Mouse (Mus musculus): ENCODE measurements around the gene Smg7. TPM values are rescaled to one million over a fixed set of nuclear protein-coding genes. Genes with fewer than 3 reads are reported as not detected.
"Not testable (repeated sequence)": the region's sequence is repeated elsewhere in the genome, so short reads cannot be mapped to it uniquely, and the experiment has no call there.

Gene Smg7
- total RNA-seq (2017) = 60.5 and 63.7 TPM in 2 replicates

DNA sequence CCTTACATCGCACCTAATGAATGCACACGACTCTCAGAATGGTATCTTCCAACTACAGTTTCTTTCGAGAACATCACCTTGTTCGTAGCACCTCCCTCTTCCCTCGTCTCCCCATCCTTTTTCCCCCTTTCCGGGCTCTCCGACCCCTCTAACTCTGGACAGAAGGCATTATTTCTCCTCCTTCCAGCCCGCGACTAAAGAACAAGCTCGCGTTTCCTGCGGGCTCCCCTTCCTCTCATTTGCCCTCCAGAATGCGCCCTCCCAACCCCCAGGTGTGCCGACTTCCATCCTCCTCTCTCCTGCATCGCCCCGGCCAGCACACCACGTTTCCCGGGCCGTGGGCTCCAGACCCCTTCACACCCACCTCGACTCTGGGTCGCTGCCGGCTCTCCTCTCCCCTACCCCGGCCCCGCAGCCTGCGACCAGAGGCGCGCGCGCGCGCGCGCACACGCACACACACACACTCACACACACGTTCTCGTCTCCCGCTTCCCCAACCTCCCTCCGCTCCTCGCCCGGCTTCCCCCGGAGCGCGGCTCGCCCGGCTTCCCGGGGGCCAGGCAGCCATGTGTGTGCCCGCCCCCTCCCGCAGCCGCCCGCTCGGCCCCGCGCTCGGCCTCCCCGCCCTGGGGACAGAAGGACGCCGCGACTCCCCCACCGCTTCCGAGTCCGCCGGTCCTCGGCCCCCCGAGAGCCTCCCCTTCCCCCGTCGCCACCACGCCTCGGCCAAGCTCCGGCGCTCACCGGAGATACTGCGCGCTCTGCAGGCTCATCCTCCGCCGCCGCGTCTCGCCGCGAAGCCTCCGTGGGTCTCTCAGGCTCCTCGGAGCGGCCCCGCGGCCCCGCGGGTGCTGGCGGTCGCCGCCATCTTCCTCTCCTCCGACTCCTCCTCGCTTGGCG is at the start of gene Smg7:
Smg7 (minus strand) TSS at position 882 of the 900 bp plus-strand sequence.
- no peak for ATAC-seq (ENCODE audit: extremely low read depth, insufficient number of reproducible peaks, low FRiP score, poor library complexity, severe bottlenecking)

DNA sequence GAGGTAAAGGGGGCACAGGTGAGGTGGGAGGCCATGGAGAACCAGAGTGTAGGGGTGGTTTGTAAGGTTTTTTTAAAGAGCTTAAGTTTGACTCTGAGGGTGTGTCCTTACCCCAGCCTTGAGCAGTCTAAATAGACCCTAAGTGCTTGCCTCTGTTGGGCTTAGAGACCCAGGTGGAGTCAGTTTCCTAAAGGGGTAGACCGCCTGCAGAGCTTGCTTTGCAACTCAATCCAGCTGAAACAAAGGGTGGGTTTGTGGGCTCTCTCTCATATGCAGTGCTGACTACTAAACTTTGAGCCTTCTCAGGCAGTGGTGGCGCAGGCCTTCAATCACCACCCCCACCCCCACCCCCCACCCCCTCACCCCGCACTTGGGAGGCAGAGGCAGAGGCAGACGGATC is 40.5 kb upstream of the Smg7 start:
- no peak for ATAC-seq (ENCODE audit: extremely low read depth, insufficient number of reproducible peaks, low FRiP score, poor library complexity, severe bottlenecking)

DNA sequence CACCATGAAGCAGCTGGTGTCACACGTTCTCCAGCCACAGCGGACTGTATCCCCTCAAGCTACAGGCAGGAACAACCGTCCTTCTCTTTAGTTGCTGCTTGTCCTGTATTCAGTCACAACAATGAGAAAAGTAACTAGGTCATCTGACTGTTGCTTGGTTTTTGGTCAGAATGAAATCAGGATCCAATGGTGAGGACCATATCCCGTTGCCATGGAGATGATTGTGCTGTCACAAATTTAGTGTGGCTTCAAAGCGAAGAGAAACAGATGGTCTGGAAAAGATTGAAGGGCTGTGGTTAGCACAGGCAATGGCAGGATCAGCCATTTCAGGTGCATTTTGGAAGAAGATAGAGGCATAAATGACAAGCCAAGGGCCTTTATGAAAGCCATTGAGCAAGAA is 33.9 kb upstream of the Smg7 start:
- no peak for ATAC-seq (ENCODE audit: extremely low read depth, insufficient number of reproducible peaks, low FRiP score, poor library complexity, severe bottlenecking)

DNA sequence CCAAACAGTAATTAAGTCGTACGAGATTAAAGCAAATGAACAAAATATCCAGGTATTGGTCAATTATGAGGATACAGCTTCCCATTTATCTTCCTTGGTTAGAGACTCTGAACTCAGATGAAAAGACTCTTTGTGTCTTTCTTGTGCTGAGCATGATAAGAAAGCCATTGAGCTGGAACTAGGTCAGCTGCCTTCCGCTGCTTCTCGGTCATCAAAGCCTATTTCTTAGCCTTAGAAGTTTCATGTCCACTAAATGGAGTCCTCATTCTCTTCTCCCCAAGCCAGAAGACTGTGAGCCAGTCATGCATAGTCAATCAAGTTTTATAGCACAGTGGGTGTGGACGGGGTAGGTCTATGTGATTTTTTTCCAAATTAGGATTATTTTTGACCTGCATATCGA is 33.0 kb upstream of the Smg7 start:
- ATAC-seq (ENCODE audit: extremely low read depth, insufficient number of reproducible peaks, low FRiP score, poor library complexity, severe bottlenecking) = no peak

DNA sequence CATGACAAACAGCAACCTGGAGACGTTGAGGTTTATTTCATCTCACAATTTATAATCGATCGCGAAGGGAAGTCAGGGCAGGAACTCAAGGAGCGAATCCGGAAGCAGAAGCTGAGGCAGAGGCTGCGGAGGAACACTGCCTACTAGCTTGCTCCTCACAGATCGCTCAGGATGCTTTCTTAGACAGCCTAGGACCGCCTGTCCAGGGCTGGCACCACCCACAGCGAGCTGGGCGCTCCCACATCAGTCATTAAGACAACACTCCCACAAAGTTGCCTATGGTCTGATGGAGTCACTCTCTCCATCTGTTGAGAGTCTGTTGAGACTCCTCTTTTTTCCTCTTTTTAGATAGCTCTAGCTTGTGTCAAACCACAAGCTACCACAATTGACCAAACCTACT is 31.5 kb upstream of the Smg7 start:
- no peak for ATAC-seq (ENCODE audit: extremely low read depth, insufficient number of reproducible peaks, low FRiP score, poor library complexity, severe bottlenecking)

DNA sequence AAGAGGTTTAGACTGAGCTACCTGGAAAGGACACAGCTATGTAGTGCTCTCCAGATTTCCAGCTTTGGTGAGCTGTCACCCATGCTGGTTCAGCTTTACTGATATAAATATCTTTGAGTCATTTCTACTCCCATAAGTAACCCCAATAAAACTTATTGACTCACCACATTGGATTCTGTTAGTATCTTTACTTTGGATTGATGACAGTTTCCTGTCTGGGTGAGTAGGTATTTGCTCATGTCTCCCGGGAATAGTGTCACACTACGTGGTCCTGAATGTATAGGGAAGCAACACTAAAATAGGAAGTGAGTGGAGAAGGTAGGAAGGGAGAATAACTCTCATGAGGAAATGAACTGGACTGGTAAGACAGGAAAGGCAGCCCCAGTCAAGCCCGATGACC is 19.3 kb upstream of the Smg7 start:
- no peak for ATAC-seq (ENCODE audit: extremely low read depth, insufficient number of reproducible peaks, low FRiP score, poor library complexity, severe bottlenecking)

DNA sequence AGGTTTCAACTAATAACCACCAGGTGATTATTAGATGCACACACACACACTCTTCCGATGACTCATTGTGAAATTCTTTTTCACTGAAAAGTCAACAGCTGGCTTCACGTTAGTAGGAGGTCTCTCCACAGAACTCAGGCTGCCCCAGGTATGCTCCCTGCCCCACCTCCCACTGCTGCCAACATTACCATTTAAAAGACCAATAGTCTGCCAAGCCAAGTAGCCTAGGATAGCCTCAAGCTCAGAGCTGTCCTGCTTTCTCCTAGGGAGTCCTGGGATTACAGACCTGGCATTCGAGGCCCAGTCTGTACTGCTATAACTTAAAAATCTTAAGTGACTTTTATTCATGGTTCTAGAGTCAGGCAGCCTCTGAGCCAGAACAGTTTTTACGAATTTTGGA is 15.2 kb upstream of the Smg7 start:
- ATAC-seq (ENCODE audit: extremely low read depth, insufficient number of reproducible peaks, low FRiP score, poor library complexity, severe bottlenecking) = no peak

DNA sequence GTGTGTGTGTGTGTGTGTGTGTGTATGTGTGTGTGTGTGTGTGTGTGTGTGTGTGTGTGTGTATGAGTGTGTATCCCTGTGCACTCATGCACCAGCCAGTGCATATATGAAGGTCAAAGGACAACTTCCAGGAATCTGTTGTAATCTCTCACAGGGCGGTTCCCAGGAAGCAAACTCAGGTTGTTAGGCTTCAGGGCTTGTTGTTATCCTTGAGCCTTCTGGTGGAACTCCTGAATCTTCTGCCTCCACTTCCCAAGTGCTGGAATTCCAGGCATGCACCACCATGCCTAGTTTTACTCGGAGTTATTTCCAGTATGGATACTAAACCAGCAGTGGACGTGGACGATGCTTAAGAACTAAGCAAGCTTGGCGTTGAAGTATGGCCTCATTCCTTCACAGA is 14.5 kb upstream of the Smg7 start:
- no peak for ATAC-seq (ENCODE audit: extremely low read depth, insufficient number of reproducible peaks, low FRiP score, poor library complexity, severe bottlenecking)

DNA sequence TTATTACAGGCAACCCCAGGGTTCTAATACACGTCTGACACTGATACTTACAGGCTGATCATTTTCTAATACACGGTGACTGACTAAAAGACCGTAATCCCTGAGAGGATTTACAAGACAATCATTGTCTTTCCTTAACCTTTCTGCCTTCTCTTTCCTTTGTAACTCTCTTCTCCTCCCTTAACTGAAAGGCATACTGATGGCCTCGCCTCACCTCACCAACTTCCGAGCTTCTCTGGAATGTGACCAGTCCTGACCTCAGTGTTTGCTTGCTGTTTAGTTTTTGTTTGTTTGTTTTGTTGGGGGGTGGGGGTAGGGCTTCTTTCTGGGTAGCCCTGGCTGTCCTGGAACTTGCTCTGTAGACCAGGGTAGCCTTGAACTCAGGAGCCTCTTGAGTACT is 13.3 kb upstream of the Smg7 start:
- no peak for ATAC-seq (ENCODE audit: extremely low read depth, insufficient number of reproducible peaks, low FRiP score, poor library complexity, severe bottlenecking)

DNA sequence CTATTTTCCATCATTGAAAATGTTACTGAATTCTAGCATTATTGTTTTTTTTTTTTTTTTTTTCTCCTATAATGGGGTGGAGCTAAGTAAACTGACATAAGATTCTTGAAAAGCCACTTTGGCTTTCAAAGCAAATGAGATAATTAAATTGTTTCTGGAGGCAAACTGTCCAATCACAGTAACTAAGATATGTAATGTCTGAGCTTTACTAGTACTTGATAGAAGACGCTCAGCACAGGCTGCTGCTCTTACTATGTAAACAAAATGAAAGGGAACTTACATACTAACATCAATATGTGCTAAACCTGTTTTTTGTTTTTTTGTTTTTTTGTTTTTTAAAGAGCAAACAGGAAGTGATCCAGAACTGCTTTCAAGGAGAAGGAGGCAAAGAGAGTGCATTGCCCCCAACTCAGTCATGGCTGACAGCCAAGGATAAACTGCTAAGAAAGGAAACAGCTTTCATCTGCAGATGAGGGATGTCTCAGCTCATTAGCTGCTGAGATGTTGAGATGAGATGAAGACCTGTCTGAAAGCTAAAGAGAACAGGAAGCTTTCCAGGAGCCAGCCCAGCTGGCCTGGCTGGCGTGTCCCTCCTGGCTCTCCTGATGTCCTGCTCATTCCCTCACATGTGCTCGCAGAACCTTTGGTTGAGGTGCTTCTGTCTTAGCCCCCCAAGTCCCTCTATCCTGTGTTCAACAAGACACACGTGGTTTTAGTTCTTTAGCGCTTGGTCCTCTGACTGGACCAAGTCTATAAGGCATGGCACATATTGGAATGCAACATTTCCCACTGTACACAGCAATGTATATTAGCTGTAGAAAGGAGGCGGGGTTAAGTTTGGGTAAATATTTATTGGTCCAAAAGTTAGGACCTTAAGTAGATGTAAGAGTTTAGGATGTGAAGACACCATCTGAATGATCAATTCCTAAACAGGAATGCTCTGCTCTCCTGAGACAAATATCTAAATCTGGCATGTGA is 11.3 kb upstream of the Smg7 start:
- ATAC-seq (ENCODE audit: extremely low read depth, insufficient number of reproducible peaks, low FRiP score, poor library complexity, severe bottlenecking) = no peak

DNA sequence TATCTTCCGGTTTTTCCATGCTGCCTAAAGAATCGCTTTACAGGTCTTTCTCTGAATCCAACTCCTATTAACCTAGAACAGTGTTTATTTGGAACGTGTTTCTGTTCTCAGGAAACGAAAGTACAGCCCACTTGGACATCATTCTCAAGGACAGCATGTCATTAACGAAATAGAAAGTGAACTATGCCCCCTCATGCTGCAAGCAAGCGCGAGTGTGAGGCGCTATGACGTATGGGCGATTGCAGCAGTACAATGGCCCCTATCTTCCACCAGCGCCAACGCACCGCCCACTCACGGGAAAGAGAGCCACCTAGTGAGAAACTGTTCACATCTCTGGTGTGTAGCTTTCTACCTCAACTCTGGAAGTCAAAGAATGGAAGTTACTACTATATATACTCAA is 2.0 kb upstream of the Smg7 start:
- ATAC-seq (ENCODE audit: extremely low read depth, insufficient number of reproducible peaks, low FRiP score, poor library complexity, severe bottlenecking) = peak; percentile 77

DNA sequence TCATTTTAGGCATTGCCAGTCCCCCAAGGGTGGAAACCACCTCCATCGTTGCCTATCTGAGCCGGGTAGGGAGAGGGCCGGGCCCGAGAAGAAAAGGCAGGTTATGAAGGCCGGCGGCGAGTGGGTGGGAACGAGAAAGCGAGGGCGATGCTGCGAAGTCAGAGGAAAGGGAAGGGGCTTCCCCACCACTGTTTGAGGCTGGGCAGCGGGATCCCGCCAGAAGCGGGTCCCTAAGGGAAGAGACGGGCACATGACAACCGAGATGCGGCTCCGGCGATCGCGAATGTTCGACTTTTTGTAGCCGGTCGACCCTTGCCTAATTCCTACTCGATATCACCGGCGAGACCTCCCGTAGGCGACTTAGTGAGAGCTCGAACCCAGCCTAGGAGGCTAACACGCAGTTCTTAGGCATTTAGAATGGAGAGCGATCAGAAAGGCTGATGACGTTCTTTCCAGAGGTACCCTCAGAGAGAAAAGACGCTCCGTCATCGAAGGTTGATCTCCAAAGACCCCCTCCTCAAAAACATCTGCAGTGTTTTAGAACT is 1.2 kb upstream of the Smg7 start:
- no peak for ATAC-seq (ENCODE audit: extremely low read depth, insufficient number of reproducible peaks, low FRiP score, poor library complexity, severe bottlenecking)

DNA sequence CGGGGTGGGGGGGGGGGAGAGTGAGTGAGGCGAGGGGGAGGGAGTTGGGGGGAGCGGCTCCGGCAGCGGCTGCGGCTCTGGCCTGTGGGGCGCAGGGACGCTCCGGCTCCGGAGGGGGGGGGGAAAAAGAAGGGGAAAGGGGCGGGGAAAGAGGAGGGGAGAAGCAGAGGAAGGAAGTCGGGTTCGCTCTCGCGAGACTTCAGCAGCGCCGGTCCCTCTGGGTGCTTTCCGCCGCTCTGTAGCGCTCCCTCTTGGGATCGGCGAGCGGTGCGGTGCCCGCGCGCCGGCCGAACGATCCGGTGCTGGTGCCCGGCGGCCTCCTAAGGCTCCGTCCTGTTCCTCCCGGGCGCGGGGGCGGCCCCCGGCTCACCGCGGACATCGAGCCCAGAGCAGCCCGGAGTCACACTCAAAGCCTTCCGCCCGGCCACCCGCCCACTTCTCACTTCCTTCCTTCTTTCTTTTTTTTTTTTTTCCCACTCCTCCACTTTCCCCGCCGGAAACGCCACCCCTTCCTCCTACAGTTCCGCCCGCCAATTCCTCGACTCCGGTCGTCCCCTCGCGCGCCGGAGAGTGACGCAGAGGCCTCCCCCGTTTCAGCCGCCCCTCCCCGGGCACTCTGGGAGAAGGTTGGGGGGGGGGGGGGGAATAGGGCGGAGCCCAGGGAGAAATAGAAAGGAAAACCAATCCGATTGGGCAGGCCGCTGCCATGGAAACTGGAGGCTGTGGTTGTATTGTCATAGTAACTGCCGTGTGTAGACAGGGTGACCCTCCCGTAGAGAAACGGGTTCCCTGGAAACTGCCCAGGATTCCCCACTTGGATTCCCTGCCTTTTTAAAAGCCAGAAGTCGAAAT is 445 bp upstream of the Smg7 start:
- ATAC-seq (ENCODE audit: extremely low read depth, insufficient number of reproducible peaks, low FRiP score, poor library complexity, severe bottlenecking) = peak; percentile 68

DNA sequence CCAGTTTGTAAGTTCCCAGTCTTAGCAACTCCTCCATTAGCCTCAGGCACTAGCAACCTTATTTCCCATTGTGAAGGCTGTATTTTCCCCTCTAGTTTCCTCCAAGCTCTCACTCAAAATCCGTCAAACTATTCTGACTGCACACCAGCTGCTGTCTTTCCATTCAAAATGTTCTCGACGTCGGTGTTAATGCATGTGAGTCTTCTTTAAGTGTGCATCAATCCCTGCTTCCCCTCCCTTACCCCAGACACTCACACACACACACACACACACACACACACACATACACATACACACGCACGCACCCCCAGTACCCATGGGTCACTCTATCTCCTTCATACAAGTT is 1.1 kb downstream of the Smg7 start:
- no peak for ATAC-seq (ENCODE audit: extremely low read depth, insufficient number of reproducible peaks, low FRiP score, poor library complexity, severe bottlenecking)

DNA sequence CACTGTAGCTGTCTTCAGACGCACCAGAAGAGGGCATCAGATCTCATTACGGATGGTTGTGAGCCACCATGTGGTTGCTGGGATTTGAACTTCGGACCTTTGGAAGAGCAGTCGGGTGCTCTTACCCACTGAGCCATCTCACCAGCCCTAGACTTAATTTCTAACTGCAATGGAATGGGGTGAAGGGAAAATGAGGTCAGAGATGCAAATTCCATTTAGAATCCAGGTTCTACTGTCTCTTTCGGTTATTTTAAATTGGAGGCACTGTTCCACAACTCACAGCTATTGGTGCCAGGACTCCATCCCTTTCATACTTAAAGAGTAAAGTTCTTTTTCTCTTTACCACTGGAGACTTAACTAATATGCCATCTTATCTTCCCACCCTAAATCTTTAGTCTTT is 14.4 kb downstream of the Smg7 start:
- not testable (repeated sequence) for ATAC-seq (ENCODE audit: extremely low read depth, insufficient number of reproducible peaks, low FRiP score, poor library complexity, severe bottlenecking)

DNA sequence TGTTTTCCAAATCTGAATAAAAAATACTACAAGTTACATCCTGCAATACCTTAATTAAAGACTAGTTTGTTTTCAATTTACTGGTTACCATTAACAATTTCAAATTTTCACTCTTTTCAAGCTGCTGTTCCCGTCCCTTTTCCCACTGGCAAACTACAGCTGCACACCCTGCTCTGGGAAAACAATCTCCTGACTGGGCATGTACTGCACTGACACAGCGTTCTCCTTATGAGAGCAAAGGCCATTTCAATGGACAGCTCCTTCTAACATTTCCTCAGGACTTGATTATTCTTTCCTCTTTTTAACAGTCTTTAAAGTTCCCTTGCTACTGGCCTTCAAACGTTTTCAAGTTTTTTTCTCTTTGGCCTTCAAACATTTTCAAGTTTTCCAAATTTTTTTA is 31.4 kb downstream of the Smg7 start:
- ATAC-seq (ENCODE audit: extremely low read depth, insufficient number of reproducible peaks, low FRiP score, poor library complexity, severe bottlenecking) = no peak

DNA sequence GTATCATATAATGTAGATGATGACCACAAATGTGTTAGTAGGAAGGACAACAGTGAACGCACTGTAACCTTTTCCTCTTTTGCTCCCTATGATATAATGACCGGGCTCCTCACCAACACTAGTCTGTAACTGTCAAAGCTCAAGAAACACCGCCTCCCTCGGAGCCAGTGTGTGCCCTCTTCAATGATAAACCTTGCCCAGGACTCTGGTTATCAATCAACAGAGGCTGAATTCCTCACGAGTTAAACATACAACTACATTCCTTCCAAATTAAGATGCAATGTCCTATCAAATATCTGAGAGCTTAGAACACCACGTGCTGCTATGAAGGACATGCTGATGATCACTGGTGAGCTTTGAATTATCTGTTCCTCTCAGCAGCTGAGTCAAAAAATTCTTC is 32.5 kb downstream of the Smg7 start:
- no peak for ATAC-seq (ENCODE audit: extremely low read depth, insufficient number of reproducible peaks, low FRiP score, poor library complexity, severe bottlenecking)

DNA sequence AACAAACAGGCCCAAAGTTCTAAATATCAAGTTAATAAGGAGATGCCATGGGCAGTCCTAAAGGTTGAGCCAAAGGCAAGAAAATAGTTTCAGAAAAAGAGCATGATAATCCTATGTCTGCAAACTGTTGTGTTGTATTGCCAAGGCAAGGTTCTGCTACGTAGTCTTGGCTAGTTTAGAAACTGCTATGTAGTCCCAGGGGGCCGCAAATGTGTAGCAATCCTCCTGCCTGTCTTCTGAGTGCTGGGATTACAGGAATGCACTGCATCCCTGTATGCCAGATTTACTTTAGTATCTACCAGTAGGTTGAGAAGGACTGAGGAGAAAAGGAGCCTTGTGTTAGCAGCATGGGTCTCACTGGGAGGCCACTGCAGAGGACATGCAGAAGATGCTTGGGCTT is 55.6 kb downstream of the Smg7 start:
- no peak for ATAC-seq (ENCODE audit: extremely low read depth, insufficient number of reproducible peaks, low FRiP score, poor library complexity, severe bottlenecking)

DNA sequence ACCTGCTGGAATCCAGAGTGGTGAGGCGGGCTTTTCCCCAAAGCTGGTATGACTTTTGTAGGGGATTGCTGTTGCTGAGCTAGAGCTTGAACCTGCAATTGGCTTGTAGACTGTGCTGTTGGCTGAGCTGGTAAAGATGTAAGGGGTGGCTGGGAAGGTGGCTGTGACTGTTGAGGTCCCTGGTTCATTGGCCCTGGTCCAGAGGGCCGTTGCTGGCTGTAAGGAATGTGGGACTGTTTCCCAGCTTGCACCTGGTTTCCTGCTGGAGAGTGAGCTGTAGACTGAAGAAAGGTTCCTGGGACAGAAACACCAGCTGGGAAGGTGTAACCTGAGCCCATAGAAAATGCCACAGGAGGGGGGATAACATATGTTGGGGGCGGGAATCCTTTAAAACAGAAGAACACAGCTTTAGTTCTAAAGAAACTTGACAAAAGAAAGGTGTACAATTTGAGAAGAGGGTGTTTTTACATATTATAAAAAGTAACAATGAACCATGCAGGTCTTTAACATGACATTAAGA is 57.2 kb downstream of the Smg7 start:
- no peak for ATAC-seq (ENCODE audit: extremely low read depth, insufficient number of reproducible peaks, low FRiP score, poor library complexity, severe bottlenecking)

Measured in neutrophil, adult 5-6 weeks (primary cell).